Mouse (Mus musculus) stomach, postnatal 0 days (tissue): ENCODE measurements around the gene Mboat7. TPM values are rescaled to one million over a fixed set of nuclear protein-coding genes. Genes with fewer than 3 reads are reported as not detected.

Source experiments
- ATAC-seq: fragments of 200-750 bp; cut with Nextera tagmentation; 2 replicates; pipeline ENCODE4 v1.8.0; 2017; ENCODE audit not compliant: low FRiP score, low TSS enrichment
- DNase-seq: peaks from one replicate; pipeline ENCODE4 v3.0.0-alpha.2; 2016; ENCODE audit warnings: low spot score
- H3K27ac ChIP-seq: fragments of 300-500 bp; sonication (generic); replicated peaks from 2 replicates; pipeline ENCODE4 v1.5.1; 2014; ENCODE audit warnings: mild to moderate bottlenecking, control low read depth
- H3K27me3 ChIP-seq: fragments of 300-500 bp; sonication (generic); 2 replicates; pipeline ENCODE4 v1.6.1; 2014; ENCODE audit warnings: low read length; ENCODE audit not compliant: control insufficient read depth, insufficient read depth
- H3K36me3 ChIP-seq: fragments of 300-500 bp; sonication (generic); 2 replicates; pipeline ENCODE4 v1.6.1; 2014; ENCODE audit warnings: low read length, mixed read lengths; ENCODE audit not compliant: control insufficient read depth, insufficient read depth
- H3K4me1 ChIP-seq: fragments of 300-500 bp; sonication (generic); replicated peaks from 2 replicates; pipeline ENCODE4 v1.6.1; 2014; ENCODE audit warnings: antibody characterized with exemption; ENCODE audit not compliant: control insufficient read depth, insufficient read depth
- H3K4me2 ChIP-seq: fragments of 300-500 bp; sonication (generic); replicated peaks from 2 replicates; pipeline ENCODE4 v1.6.1; 2014; ENCODE audit warnings: low read depth, mild to moderate bottlenecking, control low read depth, moderate library complexity
- H3K4me3 ChIP-seq: fragments of 300-500 bp; sonication (generic); 2 replicates; pipeline ENCODE4 v1.5.1; 2014; ENCODE audit warnings: low read depth, low read length, control low read depth
- H3K9ac ChIP-seq: fragments of 300-500 bp; sonication (generic); 2 replicates; pipeline ENCODE4 v1.6.1; 2014; ENCODE audit warnings: mild to moderate bottlenecking, low read length, control low read depth, mixed read lengths
- H3K9me3 ChIP-seq: fragments of 300-500 bp; sonication (generic); 2 replicates; pipeline ENCODE4 v1.6.1; 2016; ENCODE audit warnings: low read length; ENCODE audit not compliant: control insufficient read depth
- CTCF ChIP-seq: IDR thresholded peaks from 2 replicates; pipeline ENCODE4 v1.5.1; 2016; ENCODE audit warnings: antibody characterized with exemption, low read depth, mild to moderate bottlenecking, moderate library complexity
- EP300 ChIP-seq: optimal IDR thresholded peaks from 2 replicates; pipeline ENCODE3; 2016; ENCODE audit warnings: antibody characterized with exemption
- WGBS: fragments of 180-500 bp; shearing (Covaris S2); extraction: QIAGEN DNeasy Blood & Tissue Kit; methylation state at CpG from one replicate; pipeline ENCODE4 v1.1.7; 2014; 5-methylcytosine and 5-hydroxymethylcytosine counted together
- polyA plus RNA-seq: library from polyadenylated mRNA; unstranded; fragments of >200 nt; fragmentation: Nextera tagmentation; extraction: Ambion mirVana; gene quantifications from 2 replicates; pipeline ENCODE4 v1.2.1, GENCODE M21; 2015

Mboat7 gene
- polyA plus RNA-seq, 1 experiment from 2014 or later, result 27.1 TPM

GRCm38 (mm10) chr7:3694076-3694948, 989 bp upstream of the Mboat7 start:
- DNase-seq (peak; percentile 80), ATAC-seq (peak; percentile 56)
- TF ChIP-seq CTCF (no peak), EP300 (no peak)
- peaks cover 13% of the 10 kb centered on the region for H3K36me3 ChIP-seq
- H3K27me3 ChIP-seq, result no peaks in the 10 kb centered on the region
- no peaks in the 10 kb centered on the region for H3K9me3 ChIP-seq
- no peaks in the 10 kb centered on the region for H3K4me1 ChIP-seq
- peak overlapping the region; percentile 77 for H3K9ac ChIP-seq
- H3K4me2 ChIP-seq, result peak overlapping the region; percentile 79
- peak overlapping the region; percentile 83 for H3K4me3 ChIP-seq
- H3K27ac ChIP-seq, result peak overlapping the region; percentile 95
- WGBS, result under 1% methylated on average over 41 of the region's 55 CpGs

DNA sequence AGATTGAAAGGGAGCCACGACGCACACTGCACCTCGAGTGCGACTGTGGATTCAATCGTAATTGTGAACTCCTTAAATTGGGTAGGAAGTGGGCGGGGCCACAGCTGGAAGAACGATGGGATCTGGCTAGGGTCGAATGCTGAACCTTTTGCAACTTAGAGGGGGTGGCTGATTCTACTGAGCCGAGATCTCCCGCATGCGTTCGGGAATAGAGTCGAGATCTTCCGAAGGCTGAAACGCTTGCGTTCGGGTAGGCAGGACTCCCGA, 419 bp upstream of the Mboat7 start:
- peak overlapping the region; percentile 77 for H3K9ac ChIP-seq
- no peaks in the 10 kb centered on the region for H3K4me1 ChIP-seq
- no peaks in the 10 kb centered on the region for H3K9me3 ChIP-seq
- TF ChIP-seq EP300 (no peak), CTCF (no peak)
- peak overlapping the region; percentile 83 for H3K4me3 ChIP-seq
- H3K27ac ChIP-seq, result peak overlapping the region; percentile 95
- H3K27me3 ChIP-seq, result no peaks in the 10 kb centered on the region
- DNase-seq (no peak), ATAC-seq (no peak)
- 0% methylated on average over 18 of the region's 18 CpGs for WGBS
- H3K4me2 ChIP-seq, result peak overlapping the region; percentile 79
- peaks cover 13% of the 10 kb centered on the region for H3K36me3 ChIP-seq

DNA sequence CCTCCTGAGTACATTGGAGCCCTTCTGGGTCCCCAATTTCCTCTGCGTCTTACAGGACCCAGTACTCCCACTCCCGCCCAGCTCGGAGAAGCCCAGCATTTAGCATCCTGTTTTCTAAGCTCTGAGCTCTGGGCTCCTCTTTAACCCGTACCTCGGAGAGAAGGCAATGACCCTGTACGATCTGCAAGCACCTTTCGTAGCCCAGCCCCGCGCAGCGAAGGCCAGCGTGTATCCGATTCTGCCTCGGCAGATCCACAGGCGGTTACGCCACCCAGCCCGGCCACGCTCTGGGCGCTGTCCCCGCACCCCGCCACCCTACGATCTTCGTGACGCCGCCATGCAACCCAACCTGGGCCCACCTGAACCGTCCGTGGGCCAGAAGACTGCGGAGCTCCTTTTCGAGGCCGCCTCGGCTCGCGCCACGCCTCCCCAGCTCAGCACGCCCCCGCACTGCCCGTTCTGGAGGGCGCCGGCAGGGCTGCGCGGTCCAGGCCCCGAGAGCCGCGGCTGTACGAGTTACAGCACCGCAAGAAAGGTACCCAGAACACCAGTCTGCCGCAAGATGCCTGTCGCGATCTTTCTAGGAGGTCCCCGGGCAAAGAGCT, 839 bp downstream of the Mboat7 start, which contains the start of gene Tsen34:
TSS of gene Tsen34 (plus strand) at position 482 of the 605 bp plus-strand sequence.
- no peak for DNase-seq
- Histone ChIP-seq H3K27ac (peak within 1 kb of the TSS; percentile 95), H3K9me3 (no peaks in the 10 kb centered on the region), H3K4me2 (peak within 1 kb of the TSS; percentile 91), H3K27me3 (no peaks in the 10 kb centered on the region), H3K4me1 (no peaks in the 10 kb centered on the region), H3K4me3 (peak within 1 kb of the TSS; percentile 83), H3K9ac (peak within 1 kb of the TSS; percentile 84), H3K36me3 (peaks cover 9% of the 10 kb centered on the region; the same call in 1 of the 2 replicates)
- no peak for TF ChIP-seq EP300
- TF ChIP-seq CTCF, result 0 out of 2 replicates have a peak, but pooled peaks have one; percentile 22
- no peak for ATAC-seq
- WGBS, result under 1% methylated on average over 47 of the region's 49 CpGs

DNA sequence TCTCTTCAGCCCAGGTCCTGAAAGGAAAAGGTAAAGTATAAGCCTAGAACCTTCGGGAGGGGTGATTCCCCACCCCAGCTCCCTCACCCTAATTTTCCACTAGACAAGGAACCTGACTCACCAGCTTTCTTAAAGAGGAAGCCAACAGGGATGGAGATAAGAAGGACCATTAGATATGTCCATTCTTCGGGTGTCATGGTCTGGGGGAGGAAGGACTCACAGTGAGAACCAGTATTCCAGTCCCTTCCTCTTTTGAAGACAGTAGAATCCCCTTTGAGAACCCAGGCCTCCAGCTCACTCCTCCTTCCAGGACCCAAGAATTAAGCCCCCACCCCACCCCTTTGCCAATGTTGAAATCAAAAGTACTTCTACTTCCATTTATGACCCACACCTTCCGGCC, 1.4 kb downstream of the Mboat7 start:
- Histone ChIP-seq H3K4me3 (peak overlapping the region; percentile 83), H3K4me2 (peak overlapping the region; percentile 91), H3K27me3 (no peaks in the 10 kb centered on the region), H3K36me3 (0 out of 2 replicates have a peak, but pooled peaks cover 4% of the 10 kb centered on the region), H3K9ac (peak overlapping the region; percentile 84), H3K4me1 (no peaks in the 10 kb centered on the region), H3K9me3 (no peaks in the 10 kb centered on the region), H3K27ac (no peak overlapping the region)
- WGBS, result 19% methylated on average over 3 of the region's 3 CpGs
- ATAC-seq (no peak), DNase-seq (no peak)
- TF ChIP-seq CTCF (no peak), EP300 (no peak)

GRCm38 (mm10) chr7:3685400-3686187, 7.7 kb downstream of the Mboat7 start:
- Histone ChIP-seq H3K4me3 (no peak overlapping the region), H3K27me3 (no peaks in the 10 kb centered on the region), H3K4me1 (no peaks in the 10 kb centered on the region), H3K27ac (no peak overlapping the region), H3K36me3 (peaks cover 4% of the 10 kb centered on the region; the same call in 1 of the 2 replicates), H3K9ac (no peak overlapping the region), H3K4me2 (no peak overlapping the region), H3K9me3 (no peaks in the 10 kb centered on the region)
- 87% methylated on average over 31 of the region's 31 CpGs for WGBS
- no peak for TF ChIP-seq CTCF
- no peak for ATAC-seq
- DNase-seq, result no peak
